Mouse (Mus musculus) liver, adult 2 months (tissue): ENCODE measurements around the gene Hic2.

Source experiments
- CTCF ChIP-seq: fragments of 200-500 bp; IDR thresholded peaks from 2 replicates; pipeline ENCODE4 v1.5.1; 2011; ENCODE audit warnings: low read depth, low read length, control low read depth
- POLR2A ChIP-seq: fragments of 200-500 bp; IDR thresholded peaks from 2 replicates; pipeline ENCODE4 v1.6.1; 2011; ENCODE audit warnings: low read length, control low read depth; ENCODE audit not compliant: insufficient read depth; ENCODE audit errors: extremely low read depth

GRCm38 (mm10) chr16:17287103-17287502, 53.7 kb downstream of the Hic2 start:
- TF ChIP-seq CTCF (no peak), POLR2A (no peak)
